Mouse (Mus musculus): ENCODE results near the gene 2010111I01Rik. TPM values are rescaled to one million over a fixed set of nuclear protein-coding genes. Genes with fewer than 3 reads are reported as not detected.

2010111I01Rik gene
- polyA plus RNA-seq, 1 experiment from 2014 or later = 129 TPM

- Histone ChIP-seq H3K9ac (no peak overlapping the region), H3K27ac (no peak overlapping the region)
- ATAC-seq (ENCODE audit: borderline replicate concordance, extremely low read depth, low FRiP score, low TSS enrichment) = no peak
Observed at GRCm38 (mm10) chr13:63150470-63151020, 185.9 kb downstream of the 2010111I01Rik start.

GRCm38 (mm10) chr13:63151028-63151738 is 186.5 kb downstream of the 2010111I01Rik start:
- 81% methylated on average over 9 of the region's 9 CpGs for WGBS
- H3K4me1 ChIP-seq = peaks cover 28% of the 10 kb centered on the region
- H3K27me3 ChIP-seq = no peaks in the 10 kb centered on the region
- H3K36me3 ChIP-seq = no peaks in the 10 kb centered on the region
- no peaks in the 10 kb centered on the region for H3K9me3 ChIP-seq
- no peak overlapping the region for H3K4me3 ChIP-seq
- no peak for ATAC-seq (ENCODE audit: borderline replicate concordance, extremely low read depth, low FRiP score, low TSS enrichment)
- H3K27ac ChIP-seq = no peak overlapping the region
- no peak overlapping the region for H3K4me2 ChIP-seq
- no peak overlapping the region for H3K9ac ChIP-seq

More at GRCm38 (mm10) chr13:63150470-63151020, 185.9 kb downstream of the 2010111I01Rik start:
- no peak overlapping the region for H3K4me2 ChIP-seq
- H3K27me3 ChIP-seq = no peaks in the 10 kb centered on the region
- WGBS = 49% methylated on average over 2 of the region's 2 CpGs
- H3K4me3 ChIP-seq = no peak overlapping the region
- H3K4me1 ChIP-seq = peaks cover 25% of the 10 kb centered on the region
- H3K36me3 ChIP-seq = no peaks in the 10 kb centered on the region
- H3K9me3 ChIP-seq = no peaks in the 10 kb centered on the region

- Histone ChIP-seq H3K27ac (no peak overlapping the region), H3K9ac (no peak overlapping the region), H3K4me2 (no peak overlapping the region), H3K36me3 (no peaks in the 10 kb centered on the region), H3K9me3 (no peaks in the 10 kb centered on the region), H3K4me1 (peaks cover 28% of the 10 kb centered on the region), H3K27me3 (no peaks in the 10 kb centered on the region), H3K4me3 (no peak overlapping the region)
- no peak for ATAC-seq (ENCODE audit: borderline replicate concordance, extremely low read depth, low FRiP score, low TSS enrichment)
- 75% methylated on average over 2 of the region's 3 CpGs for WGBS
Observed at GRCm38 (mm10) chr13:63152498-63152897, 187.8 kb downstream of the 2010111I01Rik start.

GRCm38 (mm10) chr13:63153397-63153796 is 188.7 kb downstream of the 2010111I01Rik start:
- H3K4me1 ChIP-seq = peaks cover 28% of the 10 kb centered on the region
- H3K4me3 ChIP-seq = no peak overlapping the region
- H3K36me3 ChIP-seq = no peaks in the 10 kb centered on the region
- no peaks in the 10 kb centered on the region for H3K9me3 ChIP-seq
- WGBS = 22% methylated on average over 2 of the region's 2 CpGs
- H3K27me3 ChIP-seq = no peaks in the 10 kb centered on the region
- no peak overlapping the region for H3K4me2 ChIP-seq
- H3K9ac ChIP-seq = no peak overlapping the region
- peak; percentile 47 for ATAC-seq (ENCODE audit: borderline replicate concordance, extremely low read depth, low FRiP score, low TSS enrichment)
- peak overlapping the region; percentile 70 for H3K27ac ChIP-seq

- no peaks in the 10 kb centered on the region for H3K36me3 ChIP-seq
- no peak overlapping the region for H3K9ac ChIP-seq
- WGBS = 48% methylated on average over 7 of the region's 7 CpGs
- H3K27ac ChIP-seq = peak overlapping the region; percentile 31; the same call in 1 of the 2 replicates
- H3K27me3 ChIP-seq = no peaks in the 10 kb centered on the region
- ATAC-seq (ENCODE audit: borderline replicate concordance, extremely low read depth, low FRiP score, low TSS enrichment) = peak; percentile 75; the same call in 1 of the 2 replicates
- peaks cover 28% of the 10 kb centered on the region for H3K4me1 ChIP-seq
- no peak overlapping the region for H3K4me2 ChIP-seq
- no peaks in the 10 kb centered on the region for H3K9me3 ChIP-seq
- H3K4me3 ChIP-seq = no peak overlapping the region
Observed at GRCm38 (mm10) chr13:63154851-63155571, 190.3 kb downstream of the 2010111I01Rik start.

- Histone ChIP-seq H3K36me3 (no peaks in the 10 kb centered on the region), H3K4me1 (peaks cover 28% of the 10 kb centered on the region), H3K9me3 (no peaks in the 10 kb centered on the region), H3K4me2 (no peak overlapping the region), H3K27ac (no peak overlapping the region), H3K9ac (no peak overlapping the region), H3K27me3 (no peaks in the 10 kb centered on the region), H3K4me3 (no peak overlapping the region)
- 80% methylated on average over 10 of the region's 10 CpGs for WGBS
- ATAC-seq (ENCODE audit: borderline replicate concordance, extremely low read depth, low FRiP score, low TSS enrichment) = no peak
Observed at GRCm38 (mm10) chr13:63156264-63156663, 191.6 kb downstream of the 2010111I01Rik start.

GRCm38 (mm10) chr13:63170282-63171073 is 205.8 kb downstream of the 2010111I01Rik start:
- Histone ChIP-seq H3K27ac (no peak overlapping the region), H3K9me3 (no peaks in the 10 kb centered on the region), H3K27me3 (no peaks in the 10 kb centered on the region), H3K4me2 (no peak overlapping the region), H3K4me3 (no peak overlapping the region), H3K9ac (no peak overlapping the region), H3K36me3 (no peaks in the 10 kb centered on the region), H3K4me1 (peaks cover 7% of the 10 kb centered on the region; the same call in 1 of the 2 replicates)
- no peak for ATAC-seq (ENCODE audit: borderline replicate concordance, extremely low read depth, low FRiP score, low TSS enrichment)
- WGBS = 57% methylated on average over 11 of the region's 11 CpGs

- Histone ChIP-seq H3K9me3 (no peaks in the 10 kb centered on the region), H3K36me3 (no peaks in the 10 kb centered on the region), H3K4me1 (peaks cover 7% of the 10 kb centered on the region; the same call in 1 of the 2 replicates), H3K27ac (no peak overlapping the region), H3K4me3 (no peak overlapping the region), H3K9ac (no peak overlapping the region), H3K4me2 (no peak overlapping the region), H3K27me3 (no peaks in the 10 kb centered on the region)
- 56% methylated on average over 13 of the region's 13 CpGs for WGBS
- no peak for ATAC-seq (ENCODE audit: borderline replicate concordance, extremely low read depth, low FRiP score, low TSS enrichment)
Observed at GRCm38 (mm10) chr13:63171347-63172096, 206.8 kb downstream of the 2010111I01Rik start.

- Histone ChIP-seq H3K9me3 (no peaks in the 10 kb centered on the region), H3K9ac (no peak overlapping the region), H3K27me3 (no peaks in the 10 kb centered on the region), H3K4me2 (no peak overlapping the region), H3K4me1 (peaks cover 7% of the 10 kb centered on the region; the same call in 1 of the 2 replicates), H3K4me3 (no peak overlapping the region), H3K27ac (no peak overlapping the region), H3K36me3 (no peaks in the 10 kb centered on the region)
- no peak for ATAC-seq (ENCODE audit: borderline replicate concordance, extremely low read depth, low FRiP score, low TSS enrichment)
- WGBS = 81% methylated on average over 3 of the region's 3 CpGs
Observed at GRCm38 (mm10) chr13:63172097-63172445, 207.4 kb downstream of the 2010111I01Rik start.

GRCm38 (mm10) chr13:63174252-63175020 is 209.7 kb downstream of the 2010111I01Rik start:
- Histone ChIP-seq H3K27me3 (no peaks in the 10 kb centered on the region), H3K4me3 (no peak overlapping the region), H3K9me3 (no peaks in the 10 kb centered on the region), H3K27ac (no peak overlapping the region), H3K9ac (no peak overlapping the region), H3K4me1 (peaks cover 7% of the 10 kb centered on the region; the same call in 1 of the 2 replicates), H3K4me2 (no peak overlapping the region), H3K36me3 (no peaks in the 10 kb centered on the region)
- no peak for ATAC-seq (ENCODE audit: borderline replicate concordance, extremely low read depth, low FRiP score, low TSS enrichment)
- WGBS = 45% methylated on average over 6 of the region's 6 CpGs
